Mouse (Mus musculus) kidney, adult 2 months (tissue): ENCODE measurements around the gene Gm5460.

Source experiments
- CTCF ChIP-seq: fragments of 200-500 bp; conservative IDR thresholded peaks from 2 replicates; pipeline ENCODE4 v1.5.1; 2011; ENCODE audit warnings: low read depth, mild to moderate bottlenecking, control low read depth, low read length, moderate library complexity, mixed read lengths; ENCODE audit not compliant: insufficient read depth, insufficient read length
- POLR2A ChIP-seq: fragments of 200-500 bp; IDR thresholded peaks from one replicate; pipeline ENCODE4 v1.6.1; 2011; ENCODE audit warnings: low read depth, low read length, control low read depth

DNA sequence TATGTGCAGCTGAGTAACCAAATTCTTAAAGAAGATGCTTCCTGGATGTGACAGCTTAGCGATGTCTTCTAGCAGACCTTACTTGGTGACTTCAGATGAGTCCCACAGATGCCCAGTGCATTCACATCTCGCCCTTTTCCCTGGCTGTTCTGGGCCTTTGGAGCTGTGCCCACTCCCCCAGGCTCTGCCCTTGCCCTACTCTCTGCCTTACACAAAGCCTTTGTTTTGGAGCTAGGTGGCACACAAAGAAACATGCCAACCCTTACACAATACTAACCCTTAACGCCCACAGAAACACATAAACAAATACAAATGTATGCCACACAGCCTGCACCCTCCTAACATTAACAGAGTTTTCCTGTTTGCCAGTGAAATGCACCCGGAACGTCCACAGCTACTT lies 79.6 kb downstream of the Gm5460 start:
- TF ChIP-seq CTCF = no peak
- no peak for TF ChIP-seq POLR2A
